ENCODE assay signal across 10 mouse cellular contexts in the genomic region with DNA sequence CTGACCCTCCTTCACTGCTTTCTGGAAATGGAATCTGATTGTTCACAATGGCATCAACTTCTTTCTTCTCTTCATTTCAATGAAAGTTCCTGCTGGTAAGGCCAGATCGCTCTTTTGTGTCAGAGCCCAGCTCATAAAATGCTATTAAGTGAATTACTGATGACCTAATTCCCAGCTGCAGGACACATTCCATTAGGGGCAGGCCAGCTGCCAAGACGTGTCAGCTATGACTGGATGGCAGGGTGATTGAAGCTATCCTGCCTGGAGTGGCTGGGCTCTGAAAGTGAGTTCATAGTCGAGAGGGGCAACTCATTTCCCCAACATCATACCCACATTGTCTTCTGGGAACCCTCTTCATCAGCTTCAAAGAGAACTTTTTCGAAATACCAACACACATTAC.
DNase-seq lines count a peak whose midpoint lies in the region; ATAC-seq lines count a peak whose summit lies in the region.
"Had no signal": no experiment of that assay in that cellular context is flagged by ENCODE, and none has a peak within 500 bp of the region (broad histone marks: within the 10 kb centered on the region; RNA-seq: fewer than 3 reads in every experiment).

No protein-coding gene starts in this region.

- no peak for ATAC-seq in forebrain, embryonic 14.5 days
- ATAC-seq in forebrain, embryonic 16.5 days = no peak
- no peak for ATAC-seq in embryonic facial prominence, embryonic 11.5 days (replicated peaks; ENCODE audit: insufficient number of reproducible peaks, low FRiP score, low TSS enrichment, low read depth)
- ATAC-seq: hindbrain, postnatal 0 days had no signal

- H3K36me3 ChIP-seq in forebrain, embryonic 14.5 days (ENCODE audit: control insufficient read depth, insufficient read depth, low read length) = no peaks in the 10 kb centered on the region
- no peaks in the 10 kb centered on the region for H3K36me3 ChIP-seq in forebrain, embryonic 16.5 days (ENCODE audit: control insufficient read depth, insufficient read depth)
- H3K36me3 ChIP-seq in embryonic facial prominence, embryonic 11.5 days (replicated peaks; ENCODE audit: control insufficient read depth, insufficient read depth, low read depth, low read length) = no peaks in the 10 kb centered on the region

- DNase-seq in forebrain, embryonic 14.5 days (ENCODE audit: low spot score) = peak; percentile 49
- DNase-seq in 3T3-L1 (ENCODE audit: low read depth, low spot score) = peak; percentile 71
- peak; percentile 6 for DNase-seq in embryonic facial prominence, embryonic 11.5 days (ENCODE audit: low spot score)
- peak; percentile 14 to 29 for DNase-seq in kidney, postnatal 25 days
- DNase-seq in right cerebral cortex, postnatal 14 days = no peak
- no peak for DNase-seq in thymus, adult 18-20 months
- DNase-seq in layer of hippocampus, postnatal 36 days = no peak

- no peak overlapping the region for H3K4me3 ChIP-seq in forebrain, embryonic 14.5 days (ENCODE audit: low read depth, low read length)
- H3K4me3 ChIP-seq in forebrain, embryonic 16.5 days (replicated peaks; ENCODE audit: low read length) = no peak overlapping the region
- H3K4me3 ChIP-seq in embryonic facial prominence, embryonic 11.5 days (ENCODE audit: low read depth, low read length) = no peak overlapping the region

- H3K27ac ChIP-seq in forebrain, embryonic 14.5 days (ENCODE audit: low read depth, low read length) = no peak overlapping the region
- no peak overlapping the region for H3K27ac ChIP-seq in forebrain, embryonic 16.5 days (ENCODE audit: low read length)
- no peak overlapping the region for H3K27ac ChIP-seq in embryonic facial prominence, embryonic 11.5 days (replicated peaks; ENCODE audit: low read depth, low read length)
- H3K27ac ChIP-seq: hindbrain, postnatal 0 days had no signal

- H3K27me3 ChIP-seq in forebrain, embryonic 14.5 days (replicated peaks; ENCODE audit: control insufficient read depth, insufficient read depth, low read length) = no peaks in the 10 kb centered on the region
- H3K27me3 ChIP-seq in forebrain, embryonic 16.5 days (replicated peaks; ENCODE audit: control insufficient read depth, insufficient read depth, low read length) = no peaks in the 10 kb centered on the region
- no peaks in the 10 kb centered on the region for H3K27me3 ChIP-seq in embryonic facial prominence, embryonic 11.5 days (ENCODE audit: control insufficient read depth, insufficient read depth, low read length)
- H3K27me3 ChIP-seq: CH12.LX had no signal

- H3K9ac ChIP-seq in forebrain, embryonic 14.5 days (ENCODE audit: low read length) = no peak overlapping the region
- H3K9ac ChIP-seq in forebrain, embryonic 16.5 days (replicated peaks; ENCODE audit: low read depth, low read length) = no peak overlapping the region
- no peak overlapping the region for H3K9ac ChIP-seq in embryonic facial prominence, embryonic 11.5 days (replicated peaks; ENCODE audit: low read length)

- WGBS in forebrain, embryonic 14.5 days = 18% methylated on average over 4 of the region's 4 CpGs
- WGBS in forebrain, embryonic 16.5 days = 21% methylated on average over 4 of the region's 4 CpGs
- 45% methylated on average over 4 of the region's 4 CpGs for WGBS in embryonic facial prominence, embryonic 11.5 days

- H3K4me2 ChIP-seq in forebrain, embryonic 14.5 days (ENCODE audit: low read length) = no peak overlapping the region
- H3K4me2 ChIP-seq in forebrain, embryonic 16.5 days (ENCODE audit: low read length) = no peak overlapping the region
- no peak overlapping the region for H3K4me2 ChIP-seq in embryonic facial prominence, embryonic 11.5 days (ENCODE audit: low read depth, low read length)

- no peaks in the 10 kb centered on the region for H3K9me3 ChIP-seq in forebrain, embryonic 14.5 days (replicated peaks; ENCODE audit: control insufficient read depth, low read length)
- no peaks in the 10 kb centered on the region for H3K9me3 ChIP-seq in forebrain, embryonic 16.5 days (ENCODE audit: control insufficient read depth, low read length)
- no peaks in the 10 kb centered on the region for H3K9me3 ChIP-seq in embryonic facial prominence, embryonic 11.5 days (replicated peaks; ENCODE audit: control insufficient read depth, low read length)

- H3K4me1 ChIP-seq in forebrain, embryonic 14.5 days (ENCODE audit: control insufficient read depth, insufficient read depth, low read length) = peaks cover 16% of the 10 kb centered on the region; the same call in 1 of the 2 replicates
- peaks cover 18% of the 10 kb centered on the region for H3K4me1 ChIP-seq in forebrain, embryonic 16.5 days (replicated peaks; ENCODE audit: control insufficient read depth, insufficient read depth, low read length)
- H3K4me1 ChIP-seq in embryonic facial prominence, embryonic 11.5 days (ENCODE audit: control insufficient read depth, insufficient read depth, low read length) = no peaks in the 10 kb centered on the region

Comparison
In these comparisons a context has a peak if more than half of its experiments do, and no peak if none do; other contexts are left out.
1. DNase-seq: peak in forebrain, embryonic 14.5 days (single experiment), 3T3-L1 (single experiment), embryonic facial prominence, embryonic 11.5 days (single experiment) and kidney, postnatal 25 days (2 of 2); none in right cerebral cortex, postnatal 14 days (single experiment), thymus, adult 18-20 months (0 of 2) and layer of hippocampus, postnatal 36 days (0 of 2).